Mouse (Mus musculus): ENCODE data around the gene Msantd3.

Gene Msantd3

DNA sequence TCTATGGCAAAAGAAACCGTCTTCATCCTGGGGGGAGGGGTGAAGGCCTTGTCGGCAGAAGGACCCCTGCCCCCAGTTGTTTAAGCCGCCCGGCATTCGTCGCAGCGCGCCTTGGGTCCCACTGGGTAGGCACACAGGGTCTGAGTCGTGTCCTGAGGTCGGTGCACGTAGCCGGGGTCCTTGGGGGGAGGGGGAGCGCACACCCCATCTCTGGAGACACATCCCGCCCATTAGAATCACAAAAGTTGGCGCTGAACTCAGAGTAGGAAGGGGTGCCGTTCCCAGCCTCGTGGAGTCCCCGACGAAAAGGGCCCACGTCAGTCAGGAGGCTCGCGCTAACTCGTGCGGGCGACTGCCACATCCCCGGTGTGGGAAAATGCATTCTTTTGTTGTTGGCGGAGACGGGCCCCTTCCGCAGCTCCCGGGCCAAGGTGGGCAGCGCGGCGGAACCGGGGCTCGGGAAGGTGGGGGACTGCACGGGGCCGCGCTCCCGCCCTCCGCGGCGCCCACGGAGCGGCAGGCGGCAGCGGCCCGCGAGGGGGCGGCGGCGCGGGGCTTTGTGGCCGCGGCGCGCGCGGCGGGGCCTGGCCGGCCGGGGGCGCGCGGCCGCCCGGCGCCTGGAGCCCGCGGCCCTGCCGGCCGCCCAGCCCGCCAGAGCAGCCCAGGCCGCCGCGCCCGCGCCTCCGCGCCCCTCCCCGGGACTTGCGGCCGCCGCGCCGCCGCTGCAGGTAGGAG is at the start of gene Msantd3:
Gene Msantd3 (plus strand): TSS at position 95 of the 735 bp plus-strand sequence.
- peak; percentile 50 for DNase-seq

DNA sequence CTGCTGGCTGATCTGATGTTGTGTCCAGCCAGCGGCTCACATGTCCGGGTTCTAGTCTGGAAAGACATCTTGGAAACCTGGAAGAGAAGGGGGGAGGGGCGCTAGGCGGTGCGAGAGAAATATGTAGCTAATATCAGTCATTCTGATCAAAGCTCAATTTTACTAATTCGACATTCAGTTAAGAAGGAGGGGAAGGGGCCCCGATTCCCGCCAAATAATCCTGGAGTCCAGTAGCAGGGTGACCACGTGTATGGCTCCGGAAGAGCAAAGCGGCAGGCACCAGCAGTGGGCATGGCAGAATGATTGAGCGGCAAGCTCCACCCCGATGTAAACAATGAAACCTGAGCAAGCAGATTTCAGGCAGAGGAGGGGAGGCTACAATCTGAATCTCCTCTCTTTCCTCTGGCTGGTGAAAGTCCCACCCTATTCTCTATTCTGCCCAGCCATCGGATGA is 48.4 kb upstream of the Msantd3 start:
- DNase-seq: no peak

DNA sequence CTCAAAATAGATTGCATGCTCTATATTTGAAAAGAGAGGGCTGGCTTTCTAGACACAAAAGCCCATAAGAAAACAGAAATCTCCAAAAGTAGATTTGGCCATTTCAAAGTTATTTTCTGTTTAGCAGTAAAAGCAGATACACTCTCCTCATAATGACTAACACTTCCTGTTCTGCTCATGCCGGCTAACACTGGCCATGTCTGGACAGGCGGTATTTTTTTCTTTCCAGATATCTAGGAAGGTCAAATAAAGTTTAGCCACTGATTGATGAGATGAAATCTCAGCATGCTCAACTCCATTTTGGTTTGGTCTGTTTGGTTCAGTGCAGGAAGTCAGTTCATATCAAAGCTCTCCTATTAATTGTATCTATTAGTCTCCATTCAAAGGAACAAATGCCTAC is 47.2 kb upstream of the Msantd3 start:
- no peak for DNase-seq

DNA sequence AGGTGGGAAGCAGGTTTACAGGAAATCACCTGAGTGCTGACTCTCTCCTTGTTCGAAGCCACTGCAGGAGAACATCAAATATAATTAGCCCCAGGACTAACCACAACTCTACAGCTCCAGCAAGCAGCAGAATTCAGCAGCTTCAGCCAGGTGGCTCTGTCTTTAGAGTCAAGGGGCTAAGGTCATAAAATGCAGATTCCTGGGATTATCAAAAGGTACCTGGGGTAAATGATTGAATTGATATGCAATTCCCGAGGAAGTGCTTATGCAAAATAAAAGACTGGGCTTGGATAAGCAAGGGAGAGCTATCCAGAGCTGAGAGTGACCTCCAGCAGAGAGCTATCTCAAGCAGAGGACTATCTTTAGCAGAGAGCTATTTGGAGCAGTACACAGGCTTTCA is 28.9 kb upstream of the Msantd3 start:
- DNase-seq: no peak

DNA sequence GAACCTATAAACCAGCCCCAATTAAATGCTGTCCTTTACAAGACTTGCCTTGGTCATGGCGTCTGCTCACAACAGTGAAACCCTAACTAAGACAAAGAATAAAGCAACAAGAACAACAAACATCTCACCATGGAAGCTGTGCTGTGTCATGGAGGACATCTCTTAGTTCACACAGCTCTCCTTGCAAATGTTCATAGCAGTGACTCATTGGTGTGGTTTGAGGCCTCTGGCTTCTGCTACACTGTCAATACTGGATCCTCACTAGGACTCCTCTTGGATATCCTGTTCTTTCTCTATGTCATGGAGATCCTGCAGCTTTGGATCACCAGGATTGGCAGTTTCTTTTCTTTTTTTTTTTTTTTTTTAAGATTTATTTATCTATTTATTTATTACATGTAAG is 10.2 kb upstream of the Msantd3 start:
- DNase-seq: no peak

DNA sequence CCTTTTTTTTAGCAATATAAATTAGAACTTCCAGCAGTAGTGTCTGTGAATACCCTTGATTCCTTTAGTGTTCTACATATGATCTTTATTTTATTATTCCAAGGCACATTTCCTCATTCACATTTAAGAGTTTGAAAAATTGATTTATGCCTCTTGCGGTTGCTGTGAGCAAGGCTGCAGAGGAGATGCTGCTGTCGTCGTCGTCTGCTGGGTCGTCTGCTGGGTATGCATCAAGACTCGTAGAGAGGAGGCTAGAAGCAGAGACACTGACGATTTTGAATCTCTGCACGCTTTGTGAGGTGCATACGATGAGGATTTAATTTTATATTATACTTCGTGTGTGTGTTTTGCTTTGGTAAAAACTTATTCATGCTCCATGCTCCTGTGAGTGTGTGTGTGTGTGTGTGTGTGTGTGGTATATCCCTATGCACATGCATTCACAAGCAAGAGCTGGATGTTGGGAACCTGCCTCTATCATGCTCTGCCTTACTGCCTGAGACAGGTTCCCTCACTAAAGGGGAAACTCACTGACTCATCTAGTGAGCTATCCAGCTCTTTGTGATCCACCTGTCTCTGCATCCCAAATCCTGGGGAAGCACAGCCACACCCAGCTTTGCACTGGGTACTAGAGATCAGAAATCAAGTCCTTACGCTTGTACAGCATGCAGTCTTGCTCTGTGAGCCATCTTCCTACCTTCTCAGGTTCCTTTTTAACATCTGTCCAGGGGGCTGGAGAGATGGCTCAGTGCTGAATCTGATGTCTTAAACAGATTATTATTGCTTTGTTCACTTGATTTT is 7.7 kb upstream of the Msantd3 start:
- no peak for DNase-seq

DNA sequence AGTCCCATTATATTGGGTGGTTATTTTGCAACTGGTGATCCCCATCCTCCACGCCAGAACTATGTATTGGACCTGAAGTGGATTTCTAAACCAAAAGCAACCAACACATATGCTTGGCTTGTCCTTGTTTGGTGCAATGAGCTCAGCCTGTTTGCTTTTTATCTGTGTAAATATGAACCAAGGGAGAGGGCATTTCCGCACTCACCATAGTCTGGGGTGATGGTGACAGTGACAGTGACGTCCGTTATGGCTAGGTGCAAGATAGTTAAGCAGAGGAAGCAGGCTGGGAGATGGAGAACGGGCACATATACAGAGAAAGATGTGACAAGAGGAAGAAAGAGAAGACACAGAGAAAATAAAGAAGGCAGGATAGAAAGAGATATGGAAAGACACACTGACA is 3.5 kb upstream of the Msantd3 start:
- no peak for DNase-seq

DNA sequence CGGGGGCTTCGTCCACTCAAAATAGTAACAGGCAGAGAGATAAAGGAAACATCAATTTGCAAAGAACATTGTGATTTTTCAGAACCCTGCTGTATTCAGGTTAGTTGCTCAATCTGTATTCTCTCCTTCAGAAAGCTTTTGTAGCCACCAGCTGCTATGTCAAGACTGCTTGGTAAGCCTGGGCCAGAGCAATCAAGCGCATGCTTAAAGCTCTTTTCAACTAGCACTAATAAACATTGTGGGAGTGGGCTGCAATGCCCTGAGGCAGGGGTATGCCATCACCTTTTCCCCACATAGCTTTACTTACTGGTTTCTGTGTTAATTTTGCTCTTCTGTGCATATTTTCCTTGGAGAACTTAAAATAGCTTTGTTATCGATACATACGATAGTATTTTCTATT is 2.7 kb upstream of the Msantd3 start:
- DNase-seq: no peak

DNA sequence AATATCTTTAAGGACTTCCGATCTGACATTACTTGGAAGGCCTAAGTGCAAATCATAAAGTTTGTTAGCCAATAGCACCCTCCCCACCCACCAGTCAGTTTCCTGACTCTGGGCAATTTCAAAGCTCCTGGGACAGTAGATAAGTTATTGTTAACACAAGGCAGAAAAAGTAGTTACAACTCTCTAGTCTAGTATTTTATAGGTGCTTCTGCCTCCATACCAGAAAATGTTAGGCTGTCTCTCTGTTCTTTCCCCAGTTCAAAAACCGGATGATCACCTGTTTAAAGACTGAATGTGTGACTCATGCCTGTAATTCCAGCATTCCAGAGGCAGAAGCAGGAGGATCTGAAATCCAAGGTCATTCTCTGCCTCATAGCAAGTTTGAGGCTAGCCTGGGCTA is 1.2 kb upstream of the Msantd3 start:
- no peak for DNase-seq

DNA sequence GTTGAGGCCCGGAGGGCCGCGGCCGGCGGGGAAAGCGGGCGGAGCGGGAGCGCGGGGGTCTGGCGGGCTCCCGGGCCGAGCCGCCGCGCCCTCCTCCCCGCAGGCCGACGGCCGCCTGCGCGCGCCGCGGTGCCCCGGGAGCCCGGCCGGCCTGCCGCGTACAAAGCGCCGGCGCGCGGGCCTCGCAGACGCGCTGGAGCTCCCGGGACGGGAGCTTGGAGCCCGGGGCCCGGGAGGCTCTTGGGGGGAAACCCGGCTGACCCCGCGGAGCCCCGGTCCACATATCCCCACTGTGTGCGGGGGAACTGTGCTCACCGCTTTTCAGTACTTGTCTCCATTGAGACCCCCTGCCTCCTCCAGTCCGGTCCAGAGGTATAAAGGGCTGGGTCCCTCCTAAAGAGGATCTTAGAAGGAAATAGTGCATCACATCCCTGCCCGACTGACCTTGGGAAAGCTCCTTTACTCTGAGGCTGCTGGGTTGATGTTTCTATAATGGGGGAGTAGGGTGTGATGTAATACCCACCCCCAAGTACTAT is 909 bp downstream of the Msantd3 start:
- peak; percentile 31 for DNase-seq

DNA sequence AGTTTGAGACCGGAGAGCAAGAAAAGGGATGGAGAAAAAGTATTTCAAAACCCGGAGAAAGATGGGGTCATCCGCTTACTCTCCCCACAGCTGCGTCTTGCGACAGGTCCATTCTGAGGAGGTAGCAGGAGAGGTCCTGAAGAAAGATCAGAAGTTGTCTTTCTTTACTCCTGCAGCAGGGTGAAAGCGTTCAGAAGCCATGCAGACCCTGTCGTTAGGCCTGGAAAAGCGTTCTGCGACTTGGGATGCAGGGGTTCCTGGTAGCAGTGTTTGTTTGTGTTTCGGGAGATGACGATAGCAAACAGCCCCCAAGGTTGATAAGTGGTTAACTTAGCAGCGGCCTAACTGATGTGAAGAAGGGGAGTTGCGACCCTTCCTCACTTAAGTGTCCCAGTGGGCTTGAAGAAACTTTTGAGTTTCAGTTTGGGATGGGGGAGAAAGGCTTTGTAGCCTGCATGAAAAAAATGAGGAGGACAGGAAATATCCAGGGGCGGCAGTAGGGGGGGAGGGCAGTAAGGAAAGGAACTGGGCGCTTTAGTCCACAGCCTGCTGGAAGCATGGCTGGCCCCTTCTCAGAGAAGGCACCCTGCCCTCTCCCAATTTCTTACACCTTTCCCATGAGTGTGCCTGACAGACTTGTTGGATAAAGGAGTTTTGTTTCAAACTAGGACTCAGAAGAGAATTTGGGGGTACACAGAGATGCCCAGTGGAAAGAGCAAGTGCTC is 2.0 kb downstream of the Msantd3 start:
- DNase-seq: no peak

DNA sequence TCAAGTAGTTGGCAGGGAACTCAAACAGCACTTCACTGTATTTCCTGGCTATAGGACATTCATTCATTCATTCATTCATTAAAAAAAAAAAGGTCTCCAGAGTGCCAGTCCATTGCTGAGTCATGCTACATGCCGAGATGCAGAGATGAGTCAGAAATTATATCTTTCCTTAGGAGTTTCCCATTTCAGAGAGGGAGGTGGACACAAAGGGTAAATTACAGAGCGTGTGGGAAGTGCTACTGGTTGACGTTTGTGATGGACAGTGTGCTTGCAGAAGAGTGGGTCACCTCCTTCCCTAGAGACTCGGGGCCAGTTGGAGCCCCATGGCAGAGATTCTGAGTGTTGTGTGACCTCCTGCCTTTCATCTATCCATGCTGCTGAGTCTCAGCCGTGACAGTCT is 2.6 kb downstream of the Msantd3 start:
- DNase-seq: no peak

DNA sequence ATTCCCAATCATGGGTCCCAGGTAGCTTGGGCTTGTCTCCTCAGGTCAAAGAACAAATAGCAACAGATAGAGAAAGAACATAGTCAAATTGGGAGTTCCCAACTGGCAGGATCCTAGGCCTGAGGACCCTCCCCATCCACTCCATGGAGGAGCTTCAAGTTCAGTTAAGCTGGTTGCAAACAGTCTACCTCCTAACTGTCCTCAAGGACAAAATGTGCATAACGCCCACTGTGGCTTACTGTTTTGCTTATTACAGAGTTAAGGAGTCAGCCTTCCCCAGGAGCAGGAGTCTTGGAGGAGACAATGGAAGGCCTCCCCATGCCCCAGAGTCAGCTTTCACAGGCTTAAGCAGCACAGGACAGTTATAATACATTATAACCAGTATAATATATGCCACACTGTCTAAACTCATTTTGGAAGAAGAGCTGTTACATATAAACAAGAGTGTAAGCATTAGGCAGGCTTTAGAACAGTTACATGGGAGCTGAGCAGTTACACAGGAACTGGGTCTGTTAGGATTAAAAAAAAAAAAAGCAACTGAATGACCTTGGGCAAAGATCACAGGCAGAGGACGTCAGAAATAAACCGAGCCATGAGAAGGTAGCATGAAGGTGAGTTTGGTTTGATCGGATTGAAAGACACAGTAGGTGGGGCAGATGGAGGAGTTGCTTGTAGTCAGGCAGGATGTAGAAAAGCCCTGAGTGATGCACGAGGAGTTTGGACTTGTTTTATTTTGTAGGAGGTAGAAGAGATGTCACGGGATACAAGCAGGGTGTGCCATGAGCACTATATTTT is 3.5 kb downstream of the Msantd3 start:
- no peak for DNase-seq

DNA sequence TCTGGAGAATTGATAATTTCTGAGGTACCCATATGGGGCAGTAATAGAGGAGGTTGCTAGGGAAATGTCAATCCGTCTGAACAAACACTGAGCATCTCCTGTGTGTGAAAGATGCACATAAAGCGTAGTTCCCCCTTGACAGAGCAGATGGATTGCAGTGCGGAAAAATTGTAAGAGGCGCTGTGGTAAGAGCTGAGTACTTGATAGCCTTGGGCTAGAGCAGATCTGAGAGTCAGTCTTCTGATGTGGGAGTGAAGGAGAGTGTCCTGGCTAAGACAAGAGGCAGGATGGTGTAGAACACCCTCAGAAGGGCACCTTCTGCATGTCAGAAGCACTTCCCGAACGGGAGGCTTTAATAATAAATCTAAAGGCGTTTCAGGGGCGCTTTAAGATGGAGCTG is 4.4 kb downstream of the Msantd3 start:
- no peak for DNase-seq

DNA sequence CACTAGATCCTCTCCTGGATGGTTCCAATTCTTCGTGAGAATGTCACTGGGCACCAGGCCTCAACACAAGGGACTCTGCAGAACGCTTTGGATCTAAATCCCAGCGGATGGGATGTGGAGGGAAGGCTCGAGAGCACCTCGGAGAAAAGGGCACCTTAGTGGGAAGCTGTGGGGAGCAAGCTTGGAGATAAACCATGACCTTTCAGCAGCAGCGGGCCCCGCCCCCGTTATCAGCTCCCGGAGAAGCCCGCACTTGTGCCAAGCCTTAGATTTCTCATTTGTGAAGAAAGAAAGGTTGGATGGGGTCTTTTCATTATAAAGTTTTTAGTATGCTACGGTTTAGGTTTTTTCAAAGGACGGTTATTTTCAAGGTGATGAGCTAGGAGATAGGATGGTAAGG is 6.2 kb downstream of the Msantd3 start:
- no peak for DNase-seq

DNA sequence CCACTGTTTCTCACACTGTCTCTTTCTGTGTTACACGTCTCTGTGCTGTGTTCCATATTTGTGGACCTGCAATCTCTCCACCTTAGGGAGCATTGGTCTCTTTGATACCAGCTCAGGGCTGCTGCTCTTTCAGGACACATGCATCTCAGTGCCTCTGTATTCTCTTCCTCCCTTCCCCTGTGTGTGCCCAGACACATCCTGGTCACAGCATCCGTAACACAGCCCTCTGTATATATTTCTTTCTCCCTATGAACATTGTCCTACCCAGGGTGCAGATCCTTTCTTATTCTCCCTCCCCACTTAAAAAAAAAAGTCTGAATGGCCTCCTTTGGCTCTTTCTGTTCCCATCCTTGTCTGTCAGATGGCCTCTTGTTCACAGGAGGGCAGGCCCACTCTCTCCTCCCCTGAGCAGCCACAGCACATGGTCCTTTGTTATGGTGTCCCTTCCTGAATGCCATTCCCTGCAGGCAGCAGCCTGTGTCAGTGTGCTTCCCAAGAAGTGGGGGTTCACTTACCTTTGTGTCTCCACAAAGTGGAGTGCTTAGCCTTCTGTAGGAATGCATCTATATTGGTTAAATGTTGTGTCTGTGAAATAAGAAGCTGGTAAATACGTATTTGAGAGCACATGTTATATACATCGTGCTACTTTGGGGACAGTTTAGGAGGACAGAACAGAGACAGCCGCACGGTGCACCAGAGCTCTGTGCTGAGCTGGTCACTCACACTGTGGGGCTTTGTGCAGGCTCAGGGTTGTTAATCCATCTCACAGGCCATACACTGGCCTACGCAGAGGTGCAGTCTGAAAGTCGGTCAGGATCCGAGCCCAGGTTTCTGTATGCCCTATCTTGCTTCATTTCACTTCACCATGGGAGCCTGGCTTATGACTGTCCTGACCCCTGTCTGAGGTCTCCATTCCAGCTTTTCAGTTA is 7.1 kb downstream of the Msantd3 start:
- DNase-seq: no peak

DNA sequence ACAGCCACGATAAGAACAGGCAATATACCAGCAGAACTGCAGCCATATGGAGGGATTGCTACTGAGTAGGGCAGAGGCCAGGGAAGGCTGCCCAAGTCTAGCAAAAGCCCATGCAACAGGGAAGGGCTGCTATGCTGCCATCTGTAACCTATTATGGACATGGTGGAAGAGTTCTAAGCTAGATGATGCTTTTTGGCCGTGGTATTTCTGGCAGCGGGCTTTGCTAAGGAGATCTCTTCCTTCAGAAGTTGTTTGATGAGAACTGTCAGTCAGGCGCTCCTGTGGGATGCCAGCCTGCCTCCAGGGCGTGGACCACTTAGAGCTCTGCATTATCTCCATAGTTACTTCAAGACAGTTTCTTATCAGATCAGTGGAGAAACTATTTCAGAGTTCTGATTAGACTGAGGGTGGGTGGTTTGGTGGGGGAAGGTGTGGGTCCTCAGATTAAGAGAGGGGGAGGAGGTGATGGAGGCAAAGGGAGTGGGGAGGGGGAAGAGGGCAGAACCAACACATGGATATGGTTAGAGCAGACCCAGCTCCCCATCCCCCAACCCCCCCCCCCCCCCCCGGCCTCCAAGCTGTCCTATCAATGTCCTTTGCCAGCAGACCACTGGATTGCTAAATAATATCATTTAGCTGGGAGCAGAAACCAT is 8.8 kb downstream of the Msantd3 start:
- peak; percentile 26 for DNase-seq

DNA sequence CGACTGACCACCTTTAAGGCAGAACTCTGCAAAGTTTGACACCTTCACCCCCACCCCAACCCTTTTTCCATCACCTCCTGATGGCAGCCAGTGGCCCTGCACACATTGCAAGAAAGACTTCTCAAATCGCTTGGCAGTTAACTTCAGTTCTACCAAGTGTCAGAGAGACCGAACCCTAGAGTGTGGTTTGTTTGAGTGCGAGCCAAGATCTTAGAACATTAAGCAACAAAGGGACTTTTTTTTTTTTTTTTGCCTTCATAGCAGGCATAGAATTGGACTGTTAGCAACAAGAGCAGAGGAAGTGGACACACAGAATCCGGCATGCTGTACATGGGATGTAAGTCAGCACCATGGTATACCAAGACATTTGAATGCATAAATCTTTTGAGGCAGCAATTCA is 9.9 kb downstream of the Msantd3 start:
- DNase-seq: no peak

DNA sequence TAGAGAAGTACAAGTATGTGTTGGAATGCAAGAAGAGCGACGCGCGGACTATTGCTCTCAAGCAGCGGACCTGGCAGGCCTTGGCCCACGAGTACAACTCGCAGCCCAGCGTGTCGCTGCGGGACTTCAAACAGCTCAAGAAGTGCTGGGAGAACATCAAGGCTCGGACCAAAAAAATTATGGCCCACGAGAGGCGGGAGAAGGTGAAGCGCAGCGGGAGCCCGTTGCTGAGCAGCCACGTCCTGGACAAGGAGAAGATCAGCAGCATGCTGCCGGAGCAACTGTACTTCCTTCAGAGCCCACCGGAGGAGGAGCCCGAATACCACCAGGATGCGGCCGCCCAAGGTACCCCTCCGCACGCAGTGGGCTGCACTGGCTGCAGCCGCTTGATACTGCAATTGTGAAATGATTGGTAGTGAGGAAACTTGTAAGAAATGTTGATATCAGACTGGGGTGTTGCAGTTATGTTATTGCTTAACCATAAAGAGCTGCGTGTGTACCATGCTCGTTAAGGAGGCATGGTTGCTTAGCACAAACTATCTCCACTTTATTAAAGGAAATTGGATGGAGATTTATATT is 12.8 kb downstream of the Msantd3 start:
- no peak for DNase-seq

DNA sequence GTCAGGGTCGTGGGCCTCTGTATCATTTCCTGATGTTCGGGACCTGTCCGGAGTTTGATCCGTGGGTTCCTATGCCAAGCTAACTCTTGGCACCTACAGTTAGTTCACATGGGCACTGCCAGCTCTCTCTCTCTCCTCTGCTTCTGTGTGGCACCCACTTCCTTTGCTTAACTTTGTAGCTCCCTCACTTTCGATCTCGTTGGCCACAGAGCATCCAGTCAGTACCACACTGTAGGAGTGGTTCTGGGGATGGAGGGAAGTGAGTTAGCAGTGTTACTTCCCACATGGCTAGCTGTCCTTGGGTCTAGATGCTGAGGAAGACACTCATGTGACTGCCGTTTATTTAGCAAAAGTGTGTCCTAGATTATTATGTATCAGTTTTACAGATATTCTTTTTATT is 14.4 kb downstream of the Msantd3 start:
- DNase-seq: no peak

DNA sequence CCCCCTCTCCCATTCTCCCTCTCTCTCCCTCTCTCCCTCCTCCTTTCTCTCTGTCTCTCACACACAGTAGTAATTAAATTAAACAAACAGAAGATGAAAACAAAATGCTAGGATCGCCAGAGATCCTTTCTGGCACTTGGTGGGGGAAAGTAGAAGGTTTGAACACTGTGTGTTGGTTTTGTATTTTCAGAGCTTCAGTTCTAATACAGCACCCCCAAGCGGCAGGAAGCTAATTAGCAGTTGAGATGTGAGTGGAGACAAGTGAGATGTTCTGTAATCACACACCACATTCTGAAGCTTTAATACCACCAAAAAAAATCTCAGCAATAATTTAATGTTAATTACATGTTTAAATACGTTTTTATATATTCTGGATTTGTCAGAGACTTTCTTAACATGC is 16.0 kb downstream of the Msantd3 start:
- DNase-seq: peak; percentile 28

All from cerebellum, adult 11 months (tissue).